Mouse (Mus musculus) spleen, adult 18-20 months (tissue): Measurements from ENCODE around the gene Ankrd17.

Experiments used
- DNase-seq, 2 experiments: peaks; one replicate each; pipeline ENCODE4 v3.0.0; 2022; ENCODE audit warnings: mixed read lengths in 2 of 2

Gene Ankrd17

GRCm38 (mm10) chr5:90217226-90217625 is 149.2 kb downstream of the Ankrd17 start:
- DNase-seq = no peak

GRCm38 (mm10) chr5:90213356-90213755 is 153.0 kb downstream of the Ankrd17 start:
- DNase-seq = no peak

GRCm38 (mm10) chr5:90203168-90203567 is 163.2 kb downstream of the Ankrd17 start:
- peak in 1 of 2 experiments; percentile 18 for DNase-seq

- no peak for DNase-seq
Measured at GRCm38 (mm10) chr5:90202447-90203117, 163.8 kb downstream of the Ankrd17 start.

- no peak for DNase-seq
Measured at GRCm38 (mm10) chr5:90199922-90200632, 166.3 kb downstream of the Ankrd17 start.

DNA sequence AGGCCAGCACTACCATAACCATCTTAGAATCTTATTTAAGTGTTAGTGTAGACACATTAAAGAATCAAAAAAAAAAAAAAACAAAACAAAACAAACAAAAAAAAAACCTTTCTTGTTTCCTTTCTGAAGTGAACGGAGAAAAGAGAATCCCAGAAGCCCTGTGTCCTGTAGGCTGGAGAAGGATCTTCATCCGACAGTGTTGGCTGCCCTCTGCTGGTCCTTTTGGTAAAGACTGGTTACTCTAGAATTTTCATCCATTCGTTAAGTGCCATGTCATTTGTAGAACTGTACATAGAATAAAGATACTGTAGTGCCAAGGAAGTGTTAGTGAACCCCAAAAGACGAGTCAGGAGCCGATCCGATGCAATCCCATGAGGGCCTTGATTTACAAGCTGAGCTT is 171.5 kb downstream of the Ankrd17 start:
- DNase-seq = no peak

GRCm38 (mm10) chr5:90182782-90183181 is 183.6 kb downstream of the Ankrd17 start:
- DNase-seq = no peak

DNA sequence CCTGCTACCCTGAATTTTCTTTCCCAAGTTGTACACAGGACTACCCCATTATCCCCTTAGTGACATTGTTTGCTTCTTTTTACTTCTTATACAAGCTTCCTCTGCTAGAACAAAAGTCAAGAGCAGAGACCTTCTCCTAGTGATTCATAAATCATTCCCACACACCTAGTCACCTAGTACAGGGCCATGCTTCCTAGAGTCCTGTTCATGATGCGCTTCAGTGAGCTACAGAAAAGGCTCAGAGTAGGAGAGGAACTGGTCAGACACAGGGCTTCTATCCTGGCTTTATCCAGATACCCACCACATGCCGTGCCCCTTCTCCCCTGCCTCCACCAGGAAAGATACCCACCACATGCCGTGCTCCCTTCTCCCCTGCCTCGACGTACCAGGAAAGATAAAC is 187.3 kb downstream of the Ankrd17 start:
- DNase-seq = no peak

DNA sequence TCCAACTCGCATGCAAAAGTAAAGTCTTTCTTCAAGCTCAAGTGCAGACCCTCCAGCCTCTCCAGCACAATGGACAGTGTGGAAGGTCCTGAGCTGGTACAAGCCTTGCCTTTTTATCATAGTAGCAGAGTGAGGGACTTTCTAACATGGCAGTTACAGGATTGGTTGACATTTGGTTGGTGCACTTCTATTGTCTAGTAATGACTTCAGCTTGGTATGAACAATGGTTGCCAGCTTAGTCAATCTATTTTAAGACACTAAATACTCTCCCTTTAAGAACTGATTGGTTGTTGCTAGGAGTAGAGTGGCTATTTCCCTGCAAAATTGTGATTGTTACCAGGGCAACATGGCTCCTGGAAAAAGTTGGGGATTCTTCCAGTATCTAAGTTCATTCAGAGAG is 188.3 kb downstream of the Ankrd17 start:
- no peak for DNase-seq
